Mouse (Mus musculus) urinary bladder, postnatal 14 days (tissue): ENCODE measurements around the gene Nek5.

Experiments used
- DNase-seq: peaks from one replicate; pipeline ENCODE4 v3.0.0; 2021; ENCODE audit warnings: low spot score

Nek5 gene

GRCm38 (mm10) chr8:22124220-22125152, at the start of gene Nek5:
Nek5 (minus strand) TSS chr8:22125053.
- peak; percentile 37 for DNase-seq

DNA sequence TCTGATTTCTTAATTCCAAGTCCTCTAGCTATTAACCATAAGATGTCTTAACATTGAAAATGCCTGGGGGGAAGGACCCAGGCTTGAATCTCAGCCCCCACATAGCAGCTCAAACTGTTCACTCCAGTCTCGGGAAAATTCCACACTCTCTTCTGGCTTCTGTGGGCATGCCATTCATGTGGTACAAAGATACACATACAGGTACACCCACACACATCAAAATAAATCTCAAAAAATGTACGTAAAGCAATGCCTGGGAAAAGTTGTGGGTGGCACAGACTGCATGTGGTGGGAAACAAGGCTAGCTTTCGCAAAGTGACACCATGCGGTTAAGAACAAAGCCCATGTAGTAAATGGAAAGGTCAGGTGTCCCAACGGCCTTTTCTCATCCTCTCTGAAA, 44.3 kb upstream of the Nek5 start:
- no peak for DNase-seq

- DNase-seq = peak; percentile 84
Observed at GRCm38 (mm10) chr8:22166080-22166603, 41.3 kb upstream of the Nek5 start, which contains the start of gene Nek3. Nek3 (minus strand) TSS chr8:22166435.

GRCm38 (mm10) chr8:22165251-22166079, 40.6 kb upstream of the Nek5 start:
- no peak for DNase-seq

- DNase-seq = no peak
Observed at GRCm38 (mm10) chr8:22164431-22164830, 39.6 kb upstream of the Nek5 start.

DNA sequence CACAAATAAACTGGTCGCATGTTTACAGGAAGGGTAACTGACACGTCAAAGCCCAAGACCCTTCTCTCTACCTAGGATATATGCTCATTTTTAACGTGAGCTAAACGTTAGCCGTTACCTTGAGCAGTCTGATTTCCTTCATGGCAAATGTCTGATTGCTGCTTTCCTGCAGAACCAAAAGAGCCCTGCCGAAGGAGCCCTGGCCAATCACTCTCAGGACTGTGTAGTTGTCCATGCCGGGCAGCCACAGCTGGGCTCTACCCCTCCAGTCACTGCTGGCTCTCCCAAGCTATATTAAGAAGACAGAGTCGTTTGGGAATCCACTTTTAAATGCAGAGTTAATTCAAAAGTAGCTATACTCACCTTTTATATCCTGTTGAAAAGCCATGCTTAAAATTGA, 37.4 kb upstream of the Nek5 start:
- DNase-seq = no peak

DNA sequence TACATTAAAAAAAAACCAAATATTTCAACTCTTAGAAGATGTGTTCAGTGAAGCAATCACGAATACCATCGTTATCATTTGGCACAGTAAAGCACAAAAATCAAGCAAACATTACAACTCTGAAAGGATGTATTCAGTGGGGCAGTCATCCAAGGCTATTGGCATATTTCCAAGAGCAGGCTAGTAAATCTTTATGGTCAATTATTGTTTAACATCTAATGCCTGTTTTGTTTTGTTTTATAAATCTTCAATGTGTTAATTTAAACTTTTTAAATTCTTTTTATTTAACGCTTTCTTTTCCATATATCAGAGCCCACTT, 25.5 kb upstream of the Nek5 start:
- DNase-seq = peak; percentile 16

- no peak for DNase-seq
Observed at GRCm38 (mm10) chr8:22149643-22150344, 24.9 kb upstream of the Nek5 start.

DNA sequence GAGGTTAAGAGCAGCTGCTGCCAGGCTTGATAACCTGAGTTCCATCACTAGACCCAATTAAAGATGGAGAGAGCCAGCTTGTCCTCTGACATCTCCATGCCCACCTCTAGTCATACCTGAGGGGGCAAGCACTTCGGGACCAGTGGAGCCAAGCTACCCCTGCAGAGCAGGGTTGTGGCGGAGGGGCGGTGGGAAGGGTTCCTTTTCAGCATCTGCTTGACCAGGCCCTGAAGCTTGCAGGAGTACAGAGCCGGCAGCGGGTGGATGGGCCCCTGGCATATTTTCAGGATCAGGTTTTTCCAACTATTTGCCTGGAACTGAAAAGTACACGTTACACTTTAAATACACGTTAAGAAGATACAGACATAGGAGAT, 23.5 kb upstream of the Nek5 start:
- no peak for DNase-seq

DNA sequence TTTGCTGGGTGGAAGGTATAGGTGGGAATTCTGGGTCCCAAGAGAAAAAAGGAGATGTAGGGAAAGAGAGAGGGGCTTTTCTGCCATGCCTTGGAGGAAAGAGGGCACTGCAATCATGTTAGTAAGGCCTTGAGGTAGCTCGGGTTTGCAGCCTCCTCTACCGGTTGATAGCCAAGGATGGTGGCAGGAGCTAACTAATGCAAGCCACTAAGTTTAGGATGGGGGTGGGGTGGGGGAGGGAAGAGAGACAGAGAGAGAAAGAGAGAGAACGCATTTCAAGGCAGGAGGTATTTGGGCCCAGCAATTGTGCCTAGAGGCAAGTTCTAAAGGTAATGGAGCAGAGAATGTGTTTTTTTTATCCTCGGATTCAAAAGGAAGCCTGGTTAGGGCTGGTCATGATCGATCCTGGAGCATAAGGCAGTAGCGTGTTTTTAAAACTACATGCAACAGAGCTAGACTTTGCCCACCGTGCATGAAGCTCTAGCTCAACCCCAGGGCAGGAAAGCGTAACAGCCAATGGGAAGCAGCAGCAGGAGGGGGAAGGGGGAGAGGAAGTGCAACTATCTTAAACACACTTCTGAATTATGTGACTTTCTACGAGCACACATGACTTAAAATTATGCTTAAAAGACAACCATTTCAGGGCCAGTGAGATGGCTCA, 23.0 kb upstream of the Nek5 start:
- DNase-seq = no peak

- no peak for DNase-seq
Observed at GRCm38 (mm10) chr8:22145831-22146230, 21.0 kb upstream of the Nek5 start.

DNA sequence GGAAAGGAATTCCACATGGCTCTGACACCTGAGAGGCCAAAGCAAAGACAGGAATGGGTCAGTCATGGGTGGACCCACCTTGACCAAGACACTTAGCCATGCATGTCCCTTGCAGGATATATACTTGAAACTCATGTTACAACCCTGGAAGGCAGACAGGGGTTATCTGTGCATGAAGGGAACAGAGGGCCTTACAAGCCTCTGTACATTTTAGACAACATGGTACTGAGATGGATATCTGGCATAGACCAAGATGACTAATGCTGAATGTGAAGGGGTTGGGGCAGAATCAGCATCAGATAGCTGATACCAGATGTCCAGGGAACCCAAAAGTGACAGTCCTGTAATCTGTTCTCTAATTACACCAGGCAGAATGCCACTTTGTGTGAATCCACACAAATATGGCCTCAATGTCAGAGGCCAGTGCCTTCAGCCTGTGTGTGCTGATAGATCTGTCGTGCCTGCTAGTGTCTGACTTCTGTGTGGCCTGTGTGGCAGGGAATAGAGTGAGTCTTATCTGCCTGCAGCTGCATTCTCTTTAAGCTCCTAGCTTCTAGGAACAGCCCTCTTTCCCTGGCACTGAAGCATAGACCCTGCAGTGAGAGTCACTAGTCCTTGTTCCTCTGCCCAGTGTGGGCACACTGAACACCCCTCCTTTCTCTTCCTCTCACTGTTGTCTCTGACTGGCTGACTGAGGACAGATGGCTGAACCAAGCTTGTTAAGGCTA, 19.1 kb upstream of the Nek5 start:
- DNase-seq = no peak

- DNase-seq = no peak
Observed at GRCm38 (mm10) chr8:22142592-22142991, 17.7 kb upstream of the Nek5 start.

DNA sequence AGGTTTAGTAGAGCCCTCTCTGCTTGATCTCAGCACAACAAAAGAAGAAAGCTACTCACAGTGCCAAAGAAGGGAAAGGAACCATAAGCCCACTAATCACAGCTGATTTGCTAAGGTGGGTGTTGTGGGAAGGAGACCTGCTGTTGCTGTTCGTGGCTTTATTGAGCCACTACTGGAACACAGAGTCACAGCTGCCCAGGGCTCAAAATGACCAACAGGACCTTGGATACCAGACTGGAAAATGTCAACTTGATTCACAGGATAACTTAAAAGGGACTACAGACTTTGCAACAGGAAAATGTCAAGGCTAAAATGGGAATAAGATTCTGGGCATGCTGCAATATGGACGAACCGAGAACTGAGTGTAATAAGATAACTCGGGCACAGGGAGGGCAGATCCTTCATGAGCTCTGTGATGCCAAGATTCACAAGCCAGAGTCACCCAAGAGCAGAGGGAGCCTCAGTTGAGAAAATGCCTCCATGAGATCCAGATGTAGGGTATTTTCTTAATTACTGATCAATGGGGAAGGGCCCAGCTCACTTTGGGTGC, 17.1 kb upstream of the Nek5 start:
- no peak for DNase-seq

- peak; percentile 25 for DNase-seq
Observed at GRCm38 (mm10) chr8:22136462-22136861, 11.6 kb upstream of the Nek5 start.

DNA sequence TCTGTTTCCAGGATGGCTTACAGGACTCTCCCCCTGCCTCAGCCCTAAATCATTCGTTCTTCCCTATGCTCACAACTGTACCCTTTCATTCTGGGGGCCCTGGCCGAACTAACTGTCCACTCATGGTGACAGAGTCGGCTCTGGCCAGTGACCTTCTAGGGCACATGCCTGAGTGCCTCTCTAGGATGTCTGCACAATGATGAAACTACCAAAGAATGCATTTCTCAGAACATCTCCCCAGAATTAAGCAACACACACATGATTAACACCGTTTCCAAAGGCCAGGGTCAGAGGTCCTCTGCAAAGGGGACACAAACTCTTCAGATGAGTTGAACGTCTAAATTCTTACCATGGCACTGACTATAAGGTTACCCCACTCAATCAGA, 9.9 kb upstream of the Nek5 start:
- DNase-seq = no peak

DNA sequence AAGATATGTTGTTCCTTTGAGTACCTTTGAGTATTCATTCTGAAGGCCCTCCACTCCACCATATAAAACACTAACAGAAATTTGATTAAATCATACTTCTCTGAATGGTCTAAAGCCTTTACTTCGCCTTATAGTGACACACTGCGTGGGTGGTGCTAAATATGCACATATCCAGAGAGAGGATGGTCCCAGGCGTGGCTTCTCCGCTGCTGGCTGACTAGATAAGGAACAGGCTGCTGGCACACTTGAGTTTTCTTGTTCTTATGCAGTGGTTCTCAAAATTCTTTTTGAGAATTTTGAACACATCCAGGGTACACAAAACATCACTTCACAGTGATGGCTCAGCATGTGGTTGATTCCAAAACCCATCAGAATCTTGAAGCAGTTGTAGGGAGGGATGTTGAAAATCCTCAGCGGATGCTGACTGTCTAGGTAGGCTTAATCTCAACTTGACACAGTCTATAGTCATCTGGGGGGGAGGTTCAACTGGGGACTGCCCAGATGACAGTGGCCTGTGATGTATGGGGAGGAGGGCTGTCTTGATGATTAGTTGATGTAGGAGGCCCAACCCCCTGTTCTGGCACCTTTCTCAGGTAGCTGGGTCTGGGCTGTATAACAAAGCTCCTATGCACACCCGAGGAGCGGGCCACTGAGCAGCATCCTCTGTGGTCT, 9.4 kb upstream of the Nek5 start:
- no peak for DNase-seq

DNA sequence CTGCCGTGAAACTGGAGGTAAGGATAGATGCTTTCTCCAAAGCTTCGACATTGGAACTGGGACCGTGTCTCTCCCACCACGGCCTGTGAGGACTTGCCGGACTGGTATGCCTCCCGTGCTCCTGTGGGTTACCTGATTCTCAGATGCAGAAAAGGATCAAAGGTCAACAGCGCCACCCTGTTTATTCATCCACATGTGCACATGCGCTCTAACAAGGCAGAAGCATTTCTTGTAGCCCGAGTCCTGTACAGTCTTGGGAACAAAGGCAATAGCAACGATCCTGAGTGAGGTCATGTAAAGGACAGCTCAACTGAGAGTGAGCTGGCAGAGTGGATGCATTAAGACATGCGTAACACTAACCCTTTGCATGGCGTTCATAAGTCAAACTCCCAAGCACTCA, 7.2 kb upstream of the Nek5 start:
- DNase-seq = peak; percentile 32

DNA sequence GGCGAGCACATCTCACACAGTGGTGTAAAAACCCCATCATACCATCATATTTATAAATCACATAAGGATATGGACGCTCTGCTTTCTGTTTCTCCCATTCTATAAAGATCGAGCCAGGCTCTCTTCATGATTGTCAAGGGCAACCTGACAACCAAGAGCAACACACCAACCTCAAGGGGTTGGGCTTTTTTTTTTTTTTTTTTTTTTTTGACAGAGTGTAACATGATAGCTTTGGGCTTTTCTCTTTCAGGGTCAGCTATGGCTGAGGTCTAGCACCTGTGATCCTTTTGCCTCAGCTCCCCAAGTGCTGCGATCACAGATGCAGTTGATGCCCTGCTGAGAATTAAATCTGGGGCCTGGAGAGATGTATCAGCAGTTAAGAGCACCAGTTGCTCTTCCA, 17.8 kb downstream of the Nek5 start:
- no peak for DNase-seq

GRCm38 (mm10) chr8:22091568-22091967, 33.3 kb downstream of the Nek5 start:
- no peak for DNase-seq
